Mouse (Mus musculus): ENCODE measurements around the gene Mmp2. TPM values are rescaled to one million over a fixed set of nuclear protein-coding genes. Genes with fewer than 3 reads are reported as not detected.

The Mmp2 gene
- polyA plus RNA-seq, 1 experiment from 2014 or later, result 22.6 TPM

- WGBS (ENCODE audit: insufficient replicate concordance), result 15% methylated on average over 6 of the region's 6 CpGs
- Histone ChIP-seq H3K4me1 (no peaks in the 10 kb centered on the region), H3K9me3 (replicated peaks) (no peaks in the 10 kb centered on the region), H3K4me3 (no peak overlapping the region), H3K36me3 (no peaks in the 10 kb centered on the region), H3K4me2 (no peak overlapping the region), H3K27ac (no peak overlapping the region), H3K27me3 (replicated peaks) (no peaks in the 10 kb centered on the region), H3K9ac (no peak overlapping the region)
- no peak for ATAC-seq
Observed at GRCm38 (mm10) chr8:92817928-92818818, 8.9 kb upstream of the Mmp2 start.

- Histone ChIP-seq H3K4me2 (no peak overlapping the region), H3K27ac (no peak overlapping the region), H3K9me3 (replicated peaks) (no peaks in the 10 kb centered on the region), H3K4me1 (no peaks in the 10 kb centered on the region), H3K27me3 (replicated peaks) (peaks cover 2% of the 10 kb centered on the region; the same call in 1 of the 2 replicates), H3K9ac (no peak overlapping the region), H3K4me3 (no peak overlapping the region), H3K36me3 (no peaks in the 10 kb centered on the region)
- ATAC-seq, result no peak
Observed at GRCm38 (mm10) chr8:92821151-92821550, 5.9 kb upstream of the Mmp2 start.

GRCm38 (mm10) chr8:92822386-92822785 is 4.7 kb upstream of the Mmp2 start:
- H3K27ac ChIP-seq, result no peak overlapping the region
- H3K9me3 ChIP-seq (replicated peaks), result no peaks in the 10 kb centered on the region
- no peak overlapping the region for H3K9ac ChIP-seq
- H3K4me3 ChIP-seq, result no peak overlapping the region
- H3K36me3 ChIP-seq, result no peaks in the 10 kb centered on the region
- WGBS (ENCODE audit: insufficient replicate concordance), result 28% methylated on average over 5 of the region's 5 CpGs
- peaks cover 14% of the 10 kb centered on the region for H3K27me3 ChIP-seq (replicated peaks)
- H3K4me2 ChIP-seq, result no peak overlapping the region
- ATAC-seq, result no peak
- no peaks in the 10 kb centered on the region for H3K4me1 ChIP-seq

- peaks cover 26% of the 10 kb centered on the region for H3K27me3 ChIP-seq (replicated peaks)
- no peak overlapping the region for H3K4me2 ChIP-seq
- H3K9ac ChIP-seq, result no peak overlapping the region
- H3K4me1 ChIP-seq, result no peaks in the 10 kb centered on the region
- no peak overlapping the region for H3K27ac ChIP-seq
- H3K36me3 ChIP-seq, result no peaks in the 10 kb centered on the region
- ATAC-seq, result no peak
- WGBS (ENCODE audit: insufficient replicate concordance), result 54% methylated on average over 4 of the region's 4 CpGs
- no peak overlapping the region for H3K4me3 ChIP-seq
- no peaks in the 10 kb centered on the region for H3K9me3 ChIP-seq (replicated peaks)
Observed at GRCm38 (mm10) chr8:92825991-92826390, 1.1 kb upstream of the Mmp2 start.

- Histone ChIP-seq H3K27ac (no peak overlapping the region), H3K4me3 (0 out of 2 replicates have a peak overlapping the region, but pooled peaks have one; percentile 40), H3K9ac (no peak overlapping the region), H3K27me3 (replicated peaks) (peaks cover 26% of the 10 kb centered on the region), H3K9me3 (replicated peaks) (no peaks in the 10 kb centered on the region), H3K4me1 (no peaks in the 10 kb centered on the region), H3K4me2 (peak overlapping the region; percentile 51), H3K36me3 (no peaks in the 10 kb centered on the region)
- 0 out of 2 replicates have a peak, but pooled peaks have one; percentile 18 for ATAC-seq
- WGBS (ENCODE audit: insufficient replicate concordance), result 64% methylated on average over 13 of the region's 15 CpGs
Observed at GRCm38 (mm10) chr8:92828251-92828743, 1.2 kb downstream of the Mmp2 start.

- no peaks in the 10 kb centered on the region for H3K4me1 ChIP-seq
- H3K27me3 ChIP-seq (replicated peaks), result no peaks in the 10 kb centered on the region
- H3K27ac ChIP-seq, result no peak overlapping the region
- no peaks in the 10 kb centered on the region for H3K9me3 ChIP-seq (replicated peaks)
- H3K4me2 ChIP-seq, result no peak overlapping the region
- H3K9ac ChIP-seq, result no peak overlapping the region
- no peaks in the 10 kb centered on the region for H3K36me3 ChIP-seq
- ATAC-seq, result no peak
- 32% methylated on average over 5 of the region's 5 CpGs for WGBS (ENCODE audit: insufficient replicate concordance)
- no peak overlapping the region for H3K4me3 ChIP-seq
Observed at GRCm38 (mm10) chr8:92834065-92834731, 7.1 kb downstream of the Mmp2 start.

GRCm38 (mm10) chr8:92834786-92835500 is 7.9 kb downstream of the Mmp2 start:
- 64% methylated on average over 11 of the region's 11 CpGs for WGBS (ENCODE audit: insufficient replicate concordance)
- Histone ChIP-seq H3K27ac (no peak overlapping the region), H3K4me1 (no peaks in the 10 kb centered on the region), H3K36me3 (no peaks in the 10 kb centered on the region), H3K9me3 (replicated peaks) (no peaks in the 10 kb centered on the region), H3K4me3 (no peak overlapping the region), H3K9ac (no peak overlapping the region), H3K4me2 (no peak overlapping the region), H3K27me3 (replicated peaks) (no peaks in the 10 kb centered on the region)
- no peak for ATAC-seq

GRCm38 (mm10) chr8:92835901-92836300 is 8.8 kb downstream of the Mmp2 start:
- Histone ChIP-seq H3K36me3 (no peaks in the 10 kb centered on the region), H3K9me3 (replicated peaks) (no peaks in the 10 kb centered on the region), H3K4me3 (no peak overlapping the region), H3K4me2 (no peak overlapping the region), H3K27me3 (replicated peaks) (no peaks in the 10 kb centered on the region), H3K27ac (no peak overlapping the region), H3K9ac (no peak overlapping the region), H3K4me1 (no peaks in the 10 kb centered on the region)
- WGBS (ENCODE audit: insufficient replicate concordance), result 82% methylated on average over 11 of the region's 11 CpGs
- no peak for ATAC-seq

- H3K27ac ChIP-seq, result no peak overlapping the region
- no peaks in the 10 kb centered on the region for H3K36me3 ChIP-seq
- no peak for ATAC-seq
- H3K4me3 ChIP-seq, result no peak overlapping the region
- H3K4me2 ChIP-seq, result no peak overlapping the region
- H3K4me1 ChIP-seq, result no peaks in the 10 kb centered on the region
- no peak overlapping the region for H3K9ac ChIP-seq
- no peaks in the 10 kb centered on the region for H3K27me3 ChIP-seq (replicated peaks)
- 71% methylated on average over 3 of the region's 3 CpGs for WGBS (ENCODE audit: insufficient replicate concordance)
- H3K9me3 ChIP-seq (replicated peaks), result no peaks in the 10 kb centered on the region
Observed at GRCm38 (mm10) chr8:92838616-92839015, 11.5 kb downstream of the Mmp2 start.

DNA sequence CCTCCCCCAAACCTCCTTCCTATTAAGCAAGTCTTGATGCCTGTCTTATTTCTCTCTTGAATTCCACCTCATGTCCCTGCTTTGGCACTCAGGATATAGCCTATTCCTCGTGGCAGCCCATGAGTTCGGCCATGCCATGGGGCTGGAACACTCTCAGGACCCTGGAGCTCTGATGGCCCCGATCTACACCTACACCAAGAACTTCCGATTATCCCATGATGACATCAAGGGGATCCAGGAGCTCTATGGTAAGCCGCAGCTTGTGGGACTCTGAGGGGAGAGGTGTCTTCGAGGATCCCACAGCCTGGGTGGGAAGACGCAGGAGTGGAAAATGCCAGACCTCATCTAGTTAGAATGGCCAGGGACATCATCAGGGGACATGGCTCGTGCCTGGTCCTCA is 12.1 kb downstream of the Mmp2 start:
- H3K27ac ChIP-seq, result no peak overlapping the region
- no peaks in the 10 kb centered on the region for H3K36me3 ChIP-seq
- 74% methylated on average over 8 of the region's 8 CpGs for WGBS (ENCODE audit: insufficient replicate concordance)
- H3K9ac ChIP-seq, result no peak overlapping the region
- H3K4me1 ChIP-seq, result no peaks in the 10 kb centered on the region
- H3K4me2 ChIP-seq, result no peak overlapping the region
- H3K9me3 ChIP-seq (replicated peaks), result no peaks in the 10 kb centered on the region
- H3K4me3 ChIP-seq, result no peak overlapping the region
- ATAC-seq, result no peak
- H3K27me3 ChIP-seq (replicated peaks), result no peaks in the 10 kb centered on the region

GRCm38 (mm10) chr8:92839876-92840275 is 12.8 kb downstream of the Mmp2 start:
- no peaks in the 10 kb centered on the region for H3K9me3 ChIP-seq (replicated peaks)
- H3K9ac ChIP-seq, result no peak overlapping the region
- H3K27me3 ChIP-seq (replicated peaks), result no peaks in the 10 kb centered on the region
- no peaks in the 10 kb centered on the region for H3K36me3 ChIP-seq
- no peak for ATAC-seq
- H3K4me1 ChIP-seq, result no peaks in the 10 kb centered on the region
- H3K4me2 ChIP-seq, result no peak overlapping the region
- H3K27ac ChIP-seq, result no peak overlapping the region
- H3K4me3 ChIP-seq, result no peak overlapping the region
- 77% methylated on average over 7 of the region's 7 CpGs for WGBS (ENCODE audit: insufficient replicate concordance)

DNA sequence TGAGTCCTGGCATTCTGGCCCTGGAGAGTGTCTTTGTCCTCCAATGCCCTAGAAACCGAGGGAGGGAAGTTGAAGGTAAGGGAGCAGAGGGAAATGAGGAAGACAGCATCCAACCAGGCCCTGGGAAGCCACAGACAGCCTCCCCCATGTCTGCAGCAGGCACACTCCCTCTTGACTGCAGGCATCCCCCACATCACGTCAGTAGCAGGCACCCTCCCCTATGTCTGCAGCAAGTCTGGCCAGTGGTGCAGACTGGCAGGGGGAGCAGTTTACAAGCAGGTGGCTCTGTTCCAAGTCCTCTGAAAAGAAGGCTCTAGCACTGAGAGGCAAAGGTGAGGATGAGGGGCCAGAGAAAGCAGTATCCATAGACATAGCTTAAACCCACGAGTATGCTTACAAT is 19.6 kb downstream of the Mmp2 start:
- peak overlapping the region; percentile 32; the same call in 1 of the 2 replicates for H3K27ac ChIP-seq
- no peak for ATAC-seq

More for the DNA sequence above, 19.6 kb downstream of the Mmp2 start:
- H3K4me1 ChIP-seq, result peaks cover 5% of the 10 kb centered on the region; the same call in 1 of the 2 replicates
- H3K36me3 ChIP-seq, result no peaks in the 10 kb centered on the region
- H3K4me3 ChIP-seq, result no peak overlapping the region
- H3K9ac ChIP-seq, result no peak overlapping the region
- 6% methylated on average over 3 of the region's 3 CpGs for WGBS (ENCODE audit: insufficient replicate concordance)
- no peaks in the 10 kb centered on the region for H3K9me3 ChIP-seq (replicated peaks)
- H3K27me3 ChIP-seq (replicated peaks), result no peaks in the 10 kb centered on the region
- H3K4me2 ChIP-seq, result no peak overlapping the region

Measured in liver, embryonic 12.5 days (tissue).